Mouse (Mus musculus): ENCODE results near the gene Acadm. TPM values are rescaled to one million over a fixed set of nuclear protein-coding genes. Genes with fewer than 3 reads are reported as not detected.

The Acadm gene
- polyA plus RNA-seq, 1 experiment, result 15.4 TPM

DNA sequence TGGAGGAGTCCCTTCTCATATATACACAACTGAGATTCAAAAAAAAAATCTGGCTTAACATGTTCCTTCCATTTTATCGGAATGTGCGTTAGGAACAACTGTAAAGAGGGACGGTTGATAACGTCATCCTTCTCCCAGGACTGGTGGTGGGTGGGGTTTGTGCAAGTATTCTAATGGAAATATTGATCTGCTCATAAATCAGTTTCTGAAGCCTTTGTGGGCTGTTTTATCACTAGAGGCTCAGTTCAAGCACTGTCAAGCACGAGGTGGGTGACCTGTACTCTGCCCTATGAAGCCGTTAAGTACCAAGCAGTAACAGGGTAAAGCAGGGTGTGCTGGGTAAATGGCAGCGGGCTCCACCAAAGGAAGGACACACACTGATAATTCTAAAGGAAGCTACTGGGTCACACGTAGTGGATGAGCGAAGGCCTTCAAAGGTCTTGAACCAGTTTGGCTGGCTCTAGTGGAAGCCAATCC, 15.3 kb upstream of the Acadm start:
- no peaks in the 10 kb centered on the region for H3K36me3 ChIP-seq (ENCODE audit: control insufficient read depth, insufficient read depth, low read length)
- no peak overlapping the region for H3K27ac ChIP-seq (ENCODE audit: insufficient read depth, low read length)
- TF ChIP-seq POLR2A (IDR thresholded peaks at IDR 0.05; ENCODE audit: low read depth, low read length), result no peak
- no peak for TF ChIP-seq CTCF (IDR thresholded peaks at IDR 0.05; ENCODE audit: extremely low read depth, insufficient read depth, insufficient read length, insufficient replicate concordance)
- 90% methylated on average over 9 of the region's 9 CpGs for WGBS
- H3K27me3 ChIP-seq (ENCODE audit: control insufficient read depth, insufficient read depth, low read length), result no peaks in the 10 kb centered on the region
- H3K4me1 ChIP-seq (ENCODE audit: control insufficient read depth, insufficient read depth, insufficient read length), result no peaks in the 10 kb centered on the region
- DNase-seq (ENCODE audit: low read depth in 1 of 2, low spot score in 2 of 2), result no peak
- H3K4me3 ChIP-seq (ENCODE audit: extremely low read depth, insufficient read depth, insufficient read length), result no peak overlapping the region

DNA sequence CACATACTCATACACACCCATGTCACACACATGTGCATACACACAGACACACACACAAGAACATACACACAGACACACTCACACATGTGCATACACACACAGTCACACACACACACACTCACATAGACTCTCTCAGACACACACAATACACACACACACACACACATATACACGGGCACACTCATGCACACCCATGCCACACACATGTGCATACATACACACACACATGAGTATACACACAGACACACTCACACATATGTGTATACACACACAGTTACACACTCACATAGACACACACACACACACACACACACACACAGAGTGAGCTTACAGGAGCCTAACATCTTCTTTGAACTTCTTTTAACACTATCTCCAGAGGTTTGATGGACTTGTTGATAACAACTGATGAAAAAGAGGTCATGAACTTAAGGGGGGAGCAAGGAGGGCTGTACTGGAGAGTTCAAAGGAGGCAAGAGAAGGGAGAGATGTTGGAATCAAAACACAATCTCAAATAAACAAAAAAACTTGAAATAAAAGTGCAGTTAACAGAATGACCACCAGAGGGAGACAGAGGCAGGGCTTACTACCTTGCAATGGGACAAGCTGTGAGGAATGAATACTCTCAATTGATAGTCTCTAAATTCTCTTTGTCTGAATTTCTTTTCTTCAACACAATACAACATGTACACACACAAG, 14.8 kb upstream of the Acadm start:
- no peaks in the 10 kb centered on the region for H3K27me3 ChIP-seq (ENCODE audit: control insufficient read depth, insufficient read depth, low read length)
- no peak overlapping the region for H3K4me3 ChIP-seq (ENCODE audit: extremely low read depth, insufficient read depth, insufficient read length)
- no peak overlapping the region for H3K27ac ChIP-seq (ENCODE audit: insufficient read depth, low read length)
- no peaks in the 10 kb centered on the region for H3K4me1 ChIP-seq (ENCODE audit: control insufficient read depth, insufficient read depth, insufficient read length)
- TF ChIP-seq CTCF (IDR thresholded peaks at IDR 0.05; ENCODE audit: extremely low read depth, insufficient read depth, insufficient read length, insufficient replicate concordance), result peak; percentile 20; the same call in 1 of the 2 replicates
- TF ChIP-seq POLR2A (IDR thresholded peaks at IDR 0.05; ENCODE audit: low read depth, low read length), result no peak
- 89% methylated on average over 1 of the region's 1 CpGs for WGBS
- H3K36me3 ChIP-seq (ENCODE audit: control insufficient read depth, insufficient read depth, low read length), result no peaks in the 10 kb centered on the region
- no peak for DNase-seq (ENCODE audit: low read depth in 1 of 2, low spot score in 2 of 2)

DNA sequence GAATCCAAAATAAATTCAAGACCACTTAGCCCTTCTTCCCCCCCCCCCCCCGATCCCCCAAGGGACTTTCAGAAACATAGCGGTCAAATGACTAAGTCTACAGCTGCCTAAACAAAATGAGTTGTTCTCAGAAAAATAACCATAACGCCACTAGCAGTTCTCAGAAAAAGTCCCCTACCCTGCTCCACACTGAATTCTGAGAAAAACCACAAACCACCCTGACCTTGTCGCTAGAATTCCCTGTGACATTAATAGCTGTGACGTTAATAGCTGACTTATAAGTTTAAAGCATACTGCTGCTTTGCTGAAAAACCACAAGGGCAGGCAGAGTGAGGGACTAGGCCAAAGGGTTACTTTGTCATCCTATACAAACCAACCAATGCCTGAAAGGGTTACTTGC, 13.5 kb upstream of the Acadm start:
- WGBS, result 37% methylated on average over 5 of the region's 5 CpGs
- Histone ChIP-seq H3K36me3 (ENCODE audit: control insufficient read depth, insufficient read depth, low read length) (no peaks in the 10 kb centered on the region), H3K27ac (ENCODE audit: insufficient read depth, low read length) (no peak overlapping the region), H3K4me3 (ENCODE audit: extremely low read depth, insufficient read depth, insufficient read length) (no peak overlapping the region), H3K27me3 (ENCODE audit: control insufficient read depth, insufficient read depth, low read length) (no peaks in the 10 kb centered on the region), H3K4me1 (ENCODE audit: control insufficient read depth, insufficient read depth, insufficient read length) (no peaks in the 10 kb centered on the region)
- TF ChIP-seq CTCF (IDR thresholded peaks at IDR 0.05; ENCODE audit: extremely low read depth, insufficient read depth, insufficient read length, insufficient replicate concordance) (no peak), POLR2A (IDR thresholded peaks at IDR 0.05; ENCODE audit: low read depth, low read length) (no peak)
- no peak for DNase-seq (ENCODE audit: low read depth in 1 of 2, low spot score in 2 of 2)

DNA sequence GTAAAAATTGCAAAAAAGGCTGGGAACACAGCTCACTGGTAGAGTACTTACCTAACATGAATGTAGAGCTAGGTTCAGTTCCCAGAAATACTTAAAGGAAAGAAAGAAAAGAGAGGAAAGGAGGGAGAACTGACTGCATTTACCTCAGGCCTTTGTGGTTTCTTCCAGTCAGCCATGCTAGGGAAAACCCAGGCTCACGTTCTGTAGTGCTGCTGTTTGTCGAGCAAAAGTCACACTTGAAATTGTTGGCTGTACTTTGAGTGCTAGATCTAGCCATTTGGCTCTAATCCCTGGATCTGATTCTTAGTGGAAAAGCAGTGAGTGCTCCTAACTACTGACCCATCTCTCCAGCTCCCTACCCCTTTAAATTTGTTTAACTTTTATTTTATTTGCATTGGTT, 3.7 kb upstream of the Acadm start:
- H3K4me3 ChIP-seq (ENCODE audit: extremely low read depth, insufficient read depth, insufficient read length), result no peak overlapping the region
- H3K4me1 ChIP-seq (ENCODE audit: control insufficient read depth, insufficient read depth, insufficient read length), result no peaks in the 10 kb centered on the region
- no peaks in the 10 kb centered on the region for H3K36me3 ChIP-seq (ENCODE audit: control insufficient read depth, insufficient read depth, low read length)
- TF ChIP-seq CTCF (IDR thresholded peaks at IDR 0.05; ENCODE audit: extremely low read depth, insufficient read depth, insufficient read length, insufficient replicate concordance) (no peak), POLR2A (IDR thresholded peaks at IDR 0.05; ENCODE audit: low read depth, low read length) (no peak)
- 87% methylated on average over 2 of the region's 2 CpGs for WGBS
- H3K27ac ChIP-seq (ENCODE audit: insufficient read depth, low read length), result no peak overlapping the region
- H3K27me3 ChIP-seq (ENCODE audit: control insufficient read depth, insufficient read depth, low read length), result no peaks in the 10 kb centered on the region
- no peak for DNase-seq (ENCODE audit: low read depth in 1 of 2, low spot score in 2 of 2)

DNA sequence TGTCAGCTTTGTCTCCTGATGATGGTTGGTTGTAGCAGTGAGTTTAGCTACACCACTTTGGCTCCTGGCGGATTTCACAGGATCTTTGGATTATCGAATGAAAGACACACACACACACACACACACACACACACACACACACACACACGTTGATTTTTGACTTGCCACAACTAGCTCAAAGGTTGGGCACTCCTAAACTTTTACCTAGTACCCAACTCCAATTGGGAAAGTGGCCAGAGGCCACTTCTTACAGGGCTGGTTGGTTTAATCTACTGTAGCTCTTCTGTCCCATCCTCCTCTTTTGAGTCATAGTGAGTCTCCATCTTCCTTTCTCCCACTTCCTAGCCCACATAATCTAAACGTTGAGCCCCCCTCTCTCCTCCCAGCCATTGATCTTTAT, 2.8 kb upstream of the Acadm start:
- H3K4me3 ChIP-seq (ENCODE audit: extremely low read depth, insufficient read depth, insufficient read length), result no peak overlapping the region
- no peak for DNase-seq (ENCODE audit: low read depth in 1 of 2, low spot score in 2 of 2)
- H3K27ac ChIP-seq (ENCODE audit: insufficient read depth, low read length), result no peak overlapping the region
- TF ChIP-seq POLR2A (IDR thresholded peaks at IDR 0.05; ENCODE audit: low read depth, low read length) (no peak), CTCF (IDR thresholded peaks at IDR 0.05; ENCODE audit: extremely low read depth, insufficient read depth, insufficient read length, insufficient replicate concordance) (no peak)
- no peaks in the 10 kb centered on the region for H3K27me3 ChIP-seq (ENCODE audit: control insufficient read depth, insufficient read depth, low read length)
- H3K36me3 ChIP-seq (ENCODE audit: control insufficient read depth, insufficient read depth, low read length), result no peaks in the 10 kb centered on the region
- no peaks in the 10 kb centered on the region for H3K4me1 ChIP-seq (ENCODE audit: control insufficient read depth, insufficient read depth, insufficient read length)
- WGBS, result 74% methylated on average over 4 of the region's 4 CpGs

DNA sequence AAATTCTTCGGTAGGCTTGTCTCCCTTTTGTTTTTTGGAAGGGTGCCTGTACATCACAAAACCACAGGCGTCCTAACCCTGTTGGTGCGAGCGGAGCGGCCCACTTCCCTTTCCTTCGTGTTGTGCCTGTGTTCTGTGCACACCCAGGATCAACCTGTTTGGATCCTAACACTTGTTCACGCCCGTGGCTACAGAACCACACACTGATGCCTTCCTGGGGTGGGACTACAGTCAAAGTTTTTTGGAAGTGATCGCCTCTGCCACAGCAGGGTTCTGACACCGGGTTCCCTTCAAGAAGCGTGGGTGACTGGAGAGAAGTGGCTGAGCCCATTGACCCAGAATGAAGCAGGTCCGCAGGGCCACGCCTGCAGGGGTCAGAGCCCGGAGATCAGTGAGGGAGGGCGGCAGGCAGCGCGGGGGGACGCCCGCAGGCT, 514 bp downstream of the Acadm start:
- Histone ChIP-seq H3K4me3 (ENCODE audit: extremely low read depth, insufficient read depth, insufficient read length) (peak overlapping the region; percentile 72), H3K36me3 (ENCODE audit: control insufficient read depth, insufficient read depth, low read length) (peaks cover 6% of the 10 kb centered on the region), H3K27ac (ENCODE audit: insufficient read depth, low read length) (peak overlapping the region; percentile 64), H3K27me3 (ENCODE audit: control insufficient read depth, insufficient read depth, low read length) (no peaks in the 10 kb centered on the region), H3K4me1 (ENCODE audit: control insufficient read depth, insufficient read depth, insufficient read length) (no peaks in the 10 kb centered on the region)
- peak in 1 of 2 experiments; percentile 19 for DNase-seq (ENCODE audit: low read depth in 1 of 2, low spot score in 2 of 2)
- TF ChIP-seq CTCF (IDR thresholded peaks at IDR 0.05; ENCODE audit: extremely low read depth, insufficient read depth, insufficient read length, insufficient replicate concordance), result no peak
- TF ChIP-seq POLR2A (IDR thresholded peaks at IDR 0.05; ENCODE audit: low read depth, low read length), result no peak
- under 1% methylated on average over 19 of the region's 19 CpGs for WGBS

DNA sequence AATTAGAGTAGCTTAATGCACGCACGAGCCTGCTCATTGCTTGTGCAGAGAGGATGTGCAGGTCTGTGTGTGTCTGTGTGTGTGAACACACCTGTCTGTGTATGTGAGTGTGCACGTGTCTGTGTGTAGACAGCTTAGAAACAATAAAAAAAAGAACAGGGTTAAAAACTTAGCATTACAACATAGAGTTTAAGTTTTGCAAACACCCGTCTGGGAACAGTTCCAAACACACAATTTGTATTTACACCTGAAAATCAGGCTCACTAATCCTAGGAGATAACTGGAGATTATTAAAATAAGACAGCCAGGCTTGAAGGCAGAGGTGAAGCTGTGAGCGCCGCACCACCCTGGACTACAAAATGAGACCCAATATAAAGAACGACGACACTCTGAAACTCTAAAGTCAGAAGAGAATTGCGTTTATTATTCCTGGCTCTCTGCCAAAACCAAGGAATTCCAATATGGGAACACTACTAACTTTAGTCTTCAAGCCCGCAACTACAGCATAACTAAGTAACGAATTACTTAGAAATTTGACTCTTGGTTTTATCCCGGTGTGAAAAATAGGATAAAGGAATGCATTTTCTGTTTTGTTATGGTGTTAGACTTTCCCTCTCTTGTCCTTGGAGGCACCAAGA, 1.3 kb downstream of the Acadm start:
- no peak for DNase-seq (ENCODE audit: low read depth in 1 of 2, low spot score in 2 of 2)
- 57% methylated on average over 12 of the region's 12 CpGs for WGBS

More for the DNA sequence above, 1.3 kb downstream of the Acadm start:
- no peaks in the 10 kb centered on the region for H3K27me3 ChIP-seq (ENCODE audit: control insufficient read depth, insufficient read depth, low read length)
- TF ChIP-seq POLR2A (IDR thresholded peaks at IDR 0.05; ENCODE audit: low read depth, low read length) (no peak), CTCF (IDR thresholded peaks at IDR 0.05; ENCODE audit: extremely low read depth, insufficient read depth, insufficient read length, insufficient replicate concordance) (no peak)
- H3K4me1 ChIP-seq (ENCODE audit: control insufficient read depth, insufficient read depth, insufficient read length), result no peaks in the 10 kb centered on the region
- no peak overlapping the region for H3K27ac ChIP-seq (ENCODE audit: insufficient read depth, low read length)
- no peak overlapping the region for H3K4me3 ChIP-seq (ENCODE audit: extremely low read depth, insufficient read depth, insufficient read length)
- H3K36me3 ChIP-seq (ENCODE audit: control insufficient read depth, insufficient read depth, low read length), result peaks cover 11% of the 10 kb centered on the region
